Mouse (Mus musculus) G1E (cell line): ENCODE data around the gene Asic1.

Experiments
- CTCF ChIP-seq: IDR thresholded peaks from 2 replicates; pipeline ENCODE4 v1.5.1; 2012; ENCODE audit warnings: low read depth, low read length, inconsistent platforms, mixed read lengths
- GATA1 ChIP-seq: IDR thresholded peaks from 2 replicates; pipeline ENCODE4 v1.6.1; 2012; ENCODE audit warnings: borderline replicate concordance, low read length, inconsistent platforms, mixed read lengths
- TAL1 ChIP-seq: conservative IDR thresholded peaks from 2 replicates; pipeline ENCODE4 v1.6.1; 2012; ENCODE audit warnings: low read depth, low read length, inconsistent platforms, mixed read lengths

- TF ChIP-seq CTCF: no peak
- TF ChIP-seq TAL1: no peak
- TF ChIP-seq GATA1: no peak
Observed at GRCm38 (mm10) chr15:99655956-99656355, 14.2 kb upstream of the Asic1 start.
